Mouse (Mus musculus) embryonic fibroblast, embryonic 13.5 days (primary cell): ENCODE measurements around the gene Cdcp2.

Source experiments
- CTCF ChIP-seq: IDR thresholded peaks from 2 replicates; pipeline ENCODE4 v1.5.1; 2011; ENCODE audit warnings: mild to moderate bottlenecking, control low read depth, low read length, moderate library complexity, borderline replicate concordance; ENCODE audit not compliant: insufficient read depth
- POLR2A ChIP-seq: IDR thresholded peaks from 2 replicates; pipeline ENCODE4 v1.6.1; 2011; ENCODE audit warnings: low read depth, mild to moderate bottlenecking, control low read depth, low read length, moderate library complexity

DNA sequence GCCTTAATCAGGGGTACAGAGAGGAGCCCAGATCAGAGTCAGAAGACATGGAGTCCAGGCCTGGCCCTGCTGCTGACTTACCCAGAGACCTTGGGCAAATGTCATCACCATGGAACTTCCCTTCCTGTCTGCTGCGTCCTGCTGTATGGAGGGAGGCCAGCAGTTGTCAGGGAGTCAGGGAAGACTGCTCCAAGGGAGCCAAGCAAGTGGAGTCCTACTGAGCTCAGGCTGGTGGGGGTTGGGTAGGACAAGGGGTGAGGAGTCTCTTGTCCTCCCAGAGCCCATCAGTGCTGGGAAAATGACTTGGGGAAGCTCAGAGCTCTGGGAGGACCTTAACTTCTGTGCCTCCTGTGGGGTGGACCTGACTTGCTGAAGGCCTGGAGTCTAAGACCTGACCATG, 12.3 kb upstream of the Cdcp2 start:
- TF ChIP-seq POLR2A = no peak
- no peak for TF ChIP-seq CTCF
